Mouse (Mus musculus) megakaryocyte, embryonic 14.5 days (primary cell): ENCODE data around the gene Armc9.

Experiments used
- FLI1 ChIP-seq: IDR thresholded peaks from 2 replicates; pipeline ENCODE4 v1.6.1; 2012; ENCODE audit warnings: low read length, inconsistent platforms, mixed read lengths
- GATA1 ChIP-seq: IDR thresholded peaks from 3 replicates; pipeline ENCODE4 v1.6.1; 2012; ENCODE audit warnings: mixed read lengths, low read length, inconsistent platforms, borderline replicate concordance

DNA sequence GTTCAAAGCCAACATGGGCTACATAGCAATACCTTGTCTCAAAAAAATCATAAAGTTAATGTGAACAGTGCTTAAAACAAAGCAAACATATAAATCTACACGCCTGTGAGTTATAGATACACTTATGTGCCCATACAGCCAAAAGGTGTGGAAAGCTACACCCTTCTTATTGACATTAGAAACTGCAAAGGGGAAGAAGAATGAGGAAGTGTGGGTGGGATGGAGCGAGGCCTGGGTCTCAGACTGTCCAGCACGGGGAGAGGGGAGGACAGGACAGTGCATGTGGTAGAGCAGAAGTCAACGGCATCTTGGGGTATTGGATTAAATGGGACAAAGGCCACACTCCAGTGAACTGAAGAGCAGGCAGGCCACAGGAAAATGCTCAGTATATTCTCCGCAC is 61.8 kb downstream of the Armc9 start:
- no peak for TF ChIP-seq GATA1
- TF ChIP-seq FLI1: no peak
